Mouse (Mus musculus) left cerebral cortex, adult 9 months (tissue): Measurements from ENCODE around the gene Vps41.

Experiments used
- DNase-seq, 2 experiments: peaks; one replicate each; pipeline ENCODE4 v3.0.0; 2022; ENCODE audit warnings: low spot score in 2 of 2

Gene Vps41

GRCm38 (mm10) chr13:18794454-18794853, 77.4 kb downstream of the Vps41 start:
- no peak for DNase-seq

GRCm38 (mm10) chr13:18797555-18797954, 80.5 kb downstream of the Vps41 start:
- DNase-seq = no peak

GRCm38 (mm10) chr13:18800434-18800833, 83.3 kb downstream of the Vps41 start:
- no peak for DNase-seq

GRCm38 (mm10) chr13:18809465-18809864, 92.4 kb downstream of the Vps41 start:
- DNase-seq = no peak

- peak in 1 of 2 experiments; percentile 82 for DNase-seq
These were observed 93.0 kb downstream of the Vps41 start for GRCm38 (mm10) chr13:18809978-18810675.

- DNase-seq = no peak
These were observed 107.5 kb downstream of the Vps41 start for GRCm38 (mm10) chr13:18824420-18825123.

- DNase-seq = no peak
These were observed 109.9 kb downstream of the Vps41 start for GRCm38 (mm10) chr13:18827029-18827428.

- no peak for DNase-seq
These were observed 113.4 kb downstream of the Vps41 start for GRCm38 (mm10) chr13:18830486-18830885.

GRCm38 (mm10) chr13:18839231-18839630, 122.1 kb downstream of the Vps41 start:
- no peak for DNase-seq

GRCm38 (mm10) chr13:18840366-18840765, 123.3 kb downstream of the Vps41 start:
- DNase-seq = no peak

- no peak for DNase-seq
These were observed 123.9 kb downstream of the Vps41 start for GRCm38 (mm10) chr13:18841019-18841418.

GRCm38 (mm10) chr13:18841752-18842282, 124.7 kb downstream of the Vps41 start:
- no peak for DNase-seq

- no peak for DNase-seq
These were observed 125.5 kb downstream of the Vps41 start for GRCm38 (mm10) chr13:18842556-18842955.

- no peak for DNase-seq
These were observed 126.5 kb downstream of the Vps41 start for GRCm38 (mm10) chr13:18843546-18843945.

GRCm38 (mm10) chr13:18847386-18847785, 130.3 kb downstream of the Vps41 start:
- DNase-seq = no peak

GRCm38 (mm10) chr13:18849563-18849962, 132.5 kb downstream of the Vps41 start:
- DNase-seq = no peak

GRCm38 (mm10) chr13:18851182-18851581, 134.1 kb downstream of the Vps41 start:
- no peak for DNase-seq

- DNase-seq = no peak
These were observed 135.6 kb downstream of the Vps41 start for GRCm38 (mm10) chr13:18852718-18853117.

GRCm38 (mm10) chr13:18856026-18856802, 139.1 kb downstream of the Vps41 start:
- DNase-seq = peak; percentile 9 to 19

GRCm38 (mm10) chr13:18858183-18858582, 141.1 kb downstream of the Vps41 start:
- DNase-seq = peak; percentile 43 to 92

GRCm38 (mm10) chr13:18859389-18859788, 142.3 kb downstream of the Vps41 start:
- DNase-seq = no peak

- peak; percentile 16 to 59 for DNase-seq
These were observed 151.0 kb downstream of the Vps41 start for GRCm38 (mm10) chr13:18868030-18868490.
